ENCODE assay signal across 13 mouse cellular contexts in the genomic region with DNA sequence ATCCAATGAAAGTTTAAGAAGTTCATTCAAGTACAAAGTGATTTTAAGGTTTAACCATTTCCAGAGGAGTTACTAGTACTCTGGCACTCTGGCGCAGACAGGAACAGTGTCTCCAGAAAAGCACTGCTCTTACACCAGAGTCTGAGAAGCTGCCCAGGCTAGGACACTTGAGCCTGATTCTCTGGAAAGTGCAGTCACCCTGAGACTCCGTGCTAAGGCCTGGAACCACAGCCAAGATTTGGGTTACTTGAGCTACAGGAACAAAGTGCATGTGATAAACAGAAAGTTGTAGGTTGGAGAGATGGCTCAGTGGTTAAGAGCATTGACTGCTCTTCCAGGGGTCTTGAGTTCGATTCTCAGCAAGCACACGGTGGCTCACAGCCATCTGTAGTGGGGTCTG.
"Had no signal": no experiment of that assay in that cellular context is flagged by ENCODE, and none has a peak within 500 bp of the region (broad histone marks: within the 10 kb centered on the region; RNA-seq: fewer than 3 reads in every experiment).

No protein-coding gene starts in this region.

- H3K27me3 ChIP-seq: limb, embryonic 15.5 days; liver, embryonic 13.5 days had no signal

- ATAC-seq: intestine, postnatal 0 days; midbrain, embryonic 16.5 days had no signal

- H3K27ac ChIP-seq: limb, embryonic 15.5 days; liver, embryonic 13.5 days; stomach, postnatal 0 days had no signal

- H3K4me3 ChIP-seq: limb, embryonic 15.5 days; liver, embryonic 13.5 days had no signal

- DNase-seq: kidney, postnatal 25 days; layer of hippocampus, adult 9-11 months; layer of hippocampus, postnatal 36 days; liver, embryonic 13.5 days; lung, adult 18-20 months; lung, postnatal 4 days; right cerebral cortex, adult 18-20 months; right cerebral cortex, postnatal 25 days had no signal

- H3K9ac ChIP-seq: limb, embryonic 15.5 days; liver, embryonic 13.5 days had no signal

- H3K9me3 ChIP-seq: limb, embryonic 15.5 days; liver, embryonic 13.5 days had no signal

- H3K4me2 ChIP-seq: limb, embryonic 15.5 days; liver, embryonic 13.5 days; midbrain, embryonic 11.5 days had no signal
